Mouse (Mus musculus): ENCODE measurements around the gene Prmt9. TPM values are rescaled to one million over a fixed set of nuclear protein-coding genes. Genes with fewer than 3 reads are reported as not detected.

Gene Prmt9
- 9.3 and 9.4 TPM in 2 replicates for polyA plus RNA-seq (2015; fragmentation: Nextera tagmentation; extraction: Ambion mirVana)

DNA sequence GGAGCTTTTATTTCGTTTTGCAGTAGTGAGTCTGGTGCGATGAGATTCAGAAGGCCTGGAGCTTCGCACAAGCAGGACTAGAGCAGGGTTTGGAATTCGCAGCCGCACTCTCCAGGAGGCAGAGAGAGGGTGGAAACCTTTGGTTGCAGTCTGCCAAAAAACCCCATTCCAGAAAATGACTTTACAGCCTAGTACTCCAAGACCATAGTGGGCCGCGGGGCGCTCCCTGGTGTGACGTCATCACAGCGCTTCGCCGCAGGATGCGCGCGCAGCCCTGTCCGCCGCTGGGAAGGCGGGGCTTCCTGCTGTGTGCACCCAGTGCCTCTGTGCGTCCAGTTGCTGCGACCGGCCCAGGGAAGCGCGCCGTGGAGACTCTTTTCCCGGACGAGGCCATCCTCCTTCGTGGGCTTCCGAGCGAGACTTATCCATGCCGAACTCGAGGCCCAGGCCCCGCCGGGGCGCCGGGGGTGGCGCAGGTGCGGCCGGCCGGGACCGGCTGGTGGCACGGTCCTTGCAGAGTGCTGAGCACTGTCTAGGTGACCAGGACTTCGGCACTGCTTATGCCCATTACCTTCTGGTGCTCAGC is at the start of gene Prmt9:
TSS of gene Prmt9 (plus strand) at position 277 of the 586 bp plus-strand sequence.

DNA sequence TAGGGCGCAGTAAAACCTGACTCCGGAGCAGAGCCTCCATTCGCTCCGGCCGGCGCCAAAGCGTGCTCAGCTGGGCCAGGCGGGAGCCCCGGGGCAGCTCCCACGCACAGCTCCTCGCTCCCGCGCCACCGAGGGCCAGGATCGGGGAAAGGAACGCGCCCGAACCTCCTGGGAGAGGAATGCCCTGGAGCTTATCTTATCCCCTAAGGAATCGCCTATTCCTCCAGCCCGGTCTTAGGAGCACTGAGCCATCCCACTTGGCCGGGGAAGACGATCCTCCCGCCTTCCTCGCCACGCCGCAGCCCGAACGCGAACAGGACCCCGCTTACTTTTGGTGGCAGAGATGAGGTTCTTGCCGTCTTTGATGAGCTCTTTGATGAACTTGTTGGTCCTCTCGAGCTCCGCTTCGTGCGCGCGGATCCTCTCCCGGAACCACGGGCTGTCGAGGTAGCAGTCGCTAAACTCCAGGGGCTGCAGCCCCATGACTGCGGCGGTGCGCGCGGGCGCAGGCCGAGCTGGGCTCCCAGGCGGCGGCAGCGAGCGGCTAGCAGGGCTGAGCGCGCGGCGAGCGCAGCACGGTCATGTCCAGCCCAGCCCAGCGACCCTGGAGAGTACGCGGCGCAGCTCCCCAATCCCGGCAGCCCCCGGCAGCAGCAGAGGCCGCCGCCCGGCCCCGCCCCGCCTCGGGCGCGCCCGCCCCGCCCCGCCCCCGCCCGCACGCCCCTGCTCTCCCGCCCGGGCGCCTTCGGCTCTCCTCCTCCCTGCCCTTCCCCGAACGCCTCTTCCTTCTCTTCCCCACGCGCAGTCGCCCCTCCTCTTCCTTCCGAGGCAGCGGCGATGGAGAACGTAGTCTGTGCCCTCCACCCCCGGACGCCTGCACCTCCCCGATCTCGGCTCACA is 31.6 kb upstream of the Prmt9 start, which contains the start of gene Arhgap10:
TSS of gene Arhgap10 (minus strand) at position 653 of the 900 bp plus-strand sequence.

DNA sequence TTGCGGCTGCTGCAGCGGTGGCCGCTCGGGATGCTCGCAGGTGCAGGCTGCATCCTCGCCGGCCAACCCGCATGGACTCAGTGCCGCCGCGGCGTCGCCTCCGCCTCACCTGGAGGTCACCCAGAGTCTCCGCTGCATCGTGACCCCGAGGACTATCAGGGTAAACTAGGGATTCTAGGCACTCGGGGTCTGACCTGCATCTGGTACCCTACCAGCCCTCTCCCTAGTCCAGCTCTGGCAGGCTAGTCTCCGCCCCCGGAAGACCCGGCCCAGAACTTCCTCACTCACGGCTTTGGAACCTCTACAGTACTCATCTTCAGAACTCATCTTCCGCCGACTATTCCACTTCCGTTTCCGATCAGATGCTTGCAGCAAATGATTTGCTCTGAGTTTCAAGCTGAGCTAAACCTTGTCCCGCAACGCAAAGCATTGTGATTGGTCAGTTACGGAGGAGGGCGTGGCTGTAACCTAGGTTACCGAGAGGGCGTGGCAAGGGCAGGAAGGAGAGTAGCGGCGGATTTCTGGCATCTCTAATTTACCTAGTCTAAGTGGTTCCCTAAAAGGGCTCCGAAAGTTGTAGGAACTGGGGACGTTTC is 61.3 kb downstream of the Prmt9 start, which contains the start of gene Tmem184c:
TSS of gene Tmem184c (minus strand) at position 325 of the 596 bp plus-strand sequence.

Other genes with a start within 250 kb of the Prmt9 start
- 47.5 and 50.0 TPM in 2 replicates for gene Arhgap10, start 31.4 kb upstream of the Prmt9 start, polyA plus RNA-seq (2015; fragmentation: Nextera tagmentation; extraction: Ambion mirVana)
- gene Tmem184c, start 61.3 kb downstream of the Prmt9 start, polyA plus RNA-seq (2015; fragmentation: Nextera tagmentation; extraction: Ambion mirVana) = 12.9 and 14.6 TPM in 2 replicates
- 5.9 and 7.7 TPM in 2 replicates for gene Ednra, start 175.1 kb downstream of the Prmt9 start, polyA plus RNA-seq (2015; fragmentation: Nextera tagmentation; extraction: Ambion mirVana)

Measured in skeletal muscle tissue, postnatal 0 days (tissue).